Mouse (Mus musculus): ENCODE results near the gene Zfp513. TPM values are rescaled to one million over a fixed set of nuclear protein-coding genes. Genes with fewer than 3 reads are reported as not detected.

Zfp513 gene
- total RNA-seq (2021) = 10 to 100 TPM; 29.3 to 29.5 TPM
- long read RNA-seq, experiment 1, transcript Zfp513-202 (4 exons, 2,228 nt) = major isoform, 23 of 35 reads
- long read RNA-seq, experiment 1, partial matches to known transcripts = 0 of 35 reads
- long read RNA-seq, experiment 1, other reads (novel, unspliced or antisense) = 11 of 35 reads
- long read RNA-seq, experiment 2, transcript Zfp513-202 (4 exons, 2,228 nt) = major isoform, 27 of 40 reads
- long read RNA-seq, experiment 2, partial matches to known transcripts = 3 of 40 reads
- long read RNA-seq, experiment 2, other reads (novel, unspliced or antisense) = 10 of 40 reads

- TF ChIP-seq CTCF (conservative IDR thresholded peaks at IDR 0.05) = 0 out of 2 replicates have a peak, but pooled peaks have one; percentile 16
- Histone ChIP-seq H3K4me3 (peak within 1 kb of the TSS; percentile 87), H3K27ac (peak within 1 kb of the TSS; percentile 92)
- peak; percentile 92 to 99 for DNase-seq (ENCODE audit: low spot score in 2 of 2)
Measured at GRCm38 (mm10) chr5:31201742-31202590, at the start of gene Zfp513. Gene Zfp513, minus strand, starts transcription at chr5:31202303.

GRCm38 (mm10) chr5:31251541-31252101, 49.5 kb upstream of the Zfp513 start, which contains the start of gene Krtcap3:
Gene Krtcap3, plus strand, starts transcription at chr5:31251691.
- TF ChIP-seq CTCF (conservative IDR thresholded peaks at IDR 0.05) = no peak
- H3K4me3 ChIP-seq = no peak within 1 kb of the TSS
- DNase-seq (ENCODE audit: low spot score in 2 of 2) = no peak
- H3K27ac ChIP-seq = no peak within 1 kb of the TSS; the same call in 1 of the 2 replicates

GRCm38 (mm10) chr5:31250716-31251115, 48.6 kb upstream of the Zfp513 start:
- H3K4me3 ChIP-seq = no peak overlapping the region
- DNase-seq (ENCODE audit: low spot score in 2 of 2) = no peak
- TF ChIP-seq CTCF (conservative IDR thresholded peaks at IDR 0.05) = no peak
- no peak overlapping the region for H3K27ac ChIP-seq

GRCm38 (mm10) chr5:31242191-31242590, 40.1 kb upstream of the Zfp513 start:
- TF ChIP-seq CTCF (conservative IDR thresholded peaks at IDR 0.05) = no peak
- DNase-seq (ENCODE audit: low spot score in 2 of 2) = no peak

GRCm38 (mm10) chr5:31241522-31242034, 39.5 kb upstream of the Zfp513 start:
- no peak for DNase-seq (ENCODE audit: low spot score in 2 of 2)
- no peak for TF ChIP-seq CTCF (conservative IDR thresholded peaks at IDR 0.05)
- Histone ChIP-seq H3K4me3 (peak overlapping the region; percentile 90), H3K27ac (peak overlapping the region; percentile 98)

More at GRCm38 (mm10) chr5:31242191-31242590, 40.1 kb upstream of the Zfp513 start:
- H3K27ac ChIP-seq = peak overlapping the region; percentile 98; the same call in 1 of the 2 replicates
- peak overlapping the region; percentile 90 for H3K4me3 ChIP-seq

- H3K4me3 ChIP-seq = peak within 1 kb of the TSS; percentile 90
- peak within 1 kb of the TSS; percentile 98 for H3K27ac ChIP-seq
- TF ChIP-seq CTCF (conservative IDR thresholded peaks at IDR 0.05) = peak; percentile 34
- peak; percentile 95 for DNase-seq (ENCODE audit: low spot score in 2 of 2)
Measured at GRCm38 (mm10) chr5:31240637-31241521, 38.8 kb upstream of the Zfp513 start, which contains the start of the genes Nrbp1 and Gm9970. Gene Nrbp1, plus strand, starts transcription at chr5:31240864. Gene Gm9970, minus strand, starts transcription at chr5:31241232.

- no peak overlapping the region for H3K27ac ChIP-seq
- no peak for TF ChIP-seq CTCF (conservative IDR thresholded peaks at IDR 0.05)
- H3K4me3 ChIP-seq = no peak overlapping the region
- DNase-seq (ENCODE audit: low spot score in 2 of 2) = no peak
Measured at GRCm38 (mm10) chr5:31226641-31227040, 24.5 kb upstream of the Zfp513 start.

GRCm38 (mm10) chr5:31222696-31223095, 20.6 kb upstream of the Zfp513 start:
- H3K4me3 ChIP-seq = no peak overlapping the region
- H3K27ac ChIP-seq = no peak overlapping the region
- TF ChIP-seq CTCF (conservative IDR thresholded peaks at IDR 0.05) = no peak
- no peak for DNase-seq (ENCODE audit: low spot score in 2 of 2)

- TF ChIP-seq CTCF (conservative IDR thresholded peaks at IDR 0.05) = peak; percentile 66
- no peak for DNase-seq (ENCODE audit: low spot score in 2 of 2)
- Histone ChIP-seq H3K27ac (peak overlapping the region; percentile 90), H3K4me3 (peak overlapping the region; percentile 98)
Measured at GRCm38 (mm10) chr5:31221304-31221945, 19.3 kb upstream of the Zfp513 start.

GRCm38 (mm10) chr5:31220448-31221303, 18.6 kb upstream of the Zfp513 start, which contains the start of gene Ppm1g:
Gene Ppm1g, minus strand, starts transcription at chr5:31220687.
- TF ChIP-seq CTCF (conservative IDR thresholded peaks at IDR 0.05) = peak; percentile 26
- peak; percentile 96 to 98 for DNase-seq (ENCODE audit: low spot score in 2 of 2)

More at GRCm38 (mm10) chr5:31220448-31221303, 18.6 kb upstream of the Zfp513 start, which contains the start of gene Ppm1g:
- Histone ChIP-seq H3K4me3 (peak within 1 kb of the TSS; percentile 98), H3K27ac (peak within 1 kb of the TSS; percentile 90)

Measured in layer of hippocampus, adult 2 months (tissue).